ENCODE assay signal across 24 mouse cellular contexts in genomic region chr17:47917212-47917611, GRCm38 (mm10).
"Had no signal": no experiment of that assay in that cellular context is flagged by ENCODE, and none has a peak within 500 bp of the region (broad histone marks: within the 10 kb centered on the region; RNA-seq: fewer than 3 reads in every experiment).

No protein-coding gene starts in this region.

- H3K9ac ChIP-seq: intestine, embryonic 15.5 days; limb, embryonic 12.5 days; limb, embryonic 15.5 days; lung, embryonic 14.5 days; midbrain, embryonic 13.5 days; neural tube, embryonic 13.5 days had no signal

- H3K9me3 ChIP-seq: intestine, embryonic 15.5 days; kidney, embryonic 15.5 days; limb, embryonic 12.5 days; limb, embryonic 15.5 days; megakaryocyte, embryonic 14.5 days; midbrain, embryonic 10.5 days; midbrain, embryonic 13.5 days; neural tube, embryonic 13.5 days had no signal

- DNase-seq: kidney, adult 11 months; kidney, adult 8-10 months; kidney, postnatal 10 days; kidney, postnatal 36 days; left cerebral cortex, postnatal 4 days; lung, embryonic 14.5 days; lung, postnatal 36 days; right cerebral cortex, postnatal 14 days; right cerebral cortex, postnatal 4 days; thymus, adult 2 months; thymus, postnatal 14 days; thymus, postnatal 4 days had no signal

- H3K36me3 ChIP-seq: intestine, embryonic 15.5 days; midbrain, embryonic 13.5 days; neural tube, embryonic 13.5 days had no signal

- H3K4me2 ChIP-seq: kidney, embryonic 15.5 days; limb, embryonic 12.5 days; limb, embryonic 15.5 days; lung, embryonic 14.5 days; midbrain, embryonic 13.5 days; neural tube, embryonic 13.5 days had no signal

- H3K4me3 ChIP-seq: intestine, embryonic 15.5 days; kidney, embryonic 15.5 days; limb, embryonic 12.5 days; limb, embryonic 15.5 days; megakaryocyte, embryonic 14.5 days; midbrain, embryonic 10.5 days; midbrain, embryonic 13.5 days; myocyte; neural tube, embryonic 13.5 days had no signal

- H3K27ac ChIP-seq: intestine, embryonic 15.5 days; kidney, embryonic 15.5 days; limb, embryonic 12.5 days; midbrain, embryonic 10.5 days; midbrain, embryonic 13.5 days; neural tube, embryonic 13.5 days; stomach, postnatal 0 days had no signal

- H3K27me3 ChIP-seq: intestine, embryonic 15.5 days; limb, embryonic 15.5 days had no signal

- ATAC-seq: lung, postnatal 0 days; midbrain, embryonic 13.5 days; midbrain, embryonic 16.5 days had no signal
